8 mouse cellular contexts compared by ENCODE assay signal in the genomic region with DNA sequence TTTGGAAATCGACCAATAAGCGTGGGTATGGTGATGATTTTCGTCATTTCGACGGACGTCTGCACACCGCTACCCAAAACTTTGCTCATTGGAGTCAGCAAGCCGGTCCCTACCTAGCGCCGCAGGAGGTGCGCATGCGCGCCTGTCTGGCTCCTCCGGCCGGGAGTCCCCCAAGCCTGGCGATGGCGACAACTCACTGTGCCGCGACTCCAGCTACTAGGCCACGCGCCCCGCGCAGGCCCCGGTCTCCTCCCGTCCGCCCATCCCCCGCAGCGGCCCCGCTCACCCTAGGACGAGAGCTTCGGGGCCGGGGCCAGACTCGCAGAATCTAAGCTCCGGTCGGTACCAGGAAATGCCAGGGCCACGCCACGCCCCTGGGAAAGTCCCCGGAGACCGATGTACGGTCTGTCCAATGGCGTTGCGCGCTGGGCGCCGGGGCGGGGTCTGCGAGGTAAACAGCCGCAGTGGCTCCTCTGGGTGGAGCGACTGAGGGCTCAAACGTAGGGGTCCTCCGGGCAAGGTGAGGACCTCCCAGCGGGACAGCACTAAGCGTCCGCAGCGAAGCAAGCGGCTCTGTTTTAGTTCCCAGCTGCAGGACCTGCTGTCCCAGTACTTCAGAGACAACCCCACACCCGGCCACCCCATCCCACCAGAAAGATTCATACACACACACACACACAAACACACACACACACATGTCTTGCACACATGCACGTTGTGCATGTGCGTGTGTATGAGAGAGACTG. TPM values are rescaled to one million over a fixed set of nuclear protein-coding genes. Genes with fewer than 3 reads are reported as not detected.
A peak's percentile ranks its signal among the peaks of the same experiment; 100 is the strongest.
DNase-seq lines count a peak whose midpoint lies in the region; ATAC-seq lines count a peak whose summit lies in the region.

No protein-coding gene starts in this region.

- under 1% methylated on average over 59 of the region's 59 CpGs for WGBS in intestine, embryonic 14.5 days

- no peaks in the 10 kb centered on the region for H3K27me3 ChIP-seq in intestine, embryonic 14.5 days (replicated peaks; ENCODE audit: control insufficient read depth, insufficient read depth, low read length)

- H3K9me3 ChIP-seq in intestine, embryonic 14.5 days (ENCODE audit: control insufficient read depth, low read length): no peaks in the 10 kb centered on the region

- H3K27ac ChIP-seq in intestine, embryonic 14.5 days (ENCODE audit: low read depth): peak overlapping the region; percentile 79

- peak overlapping the region; percentile 64 for H3K4me2 ChIP-seq in intestine, embryonic 14.5 days (ENCODE audit: low read length)

- peak overlapping the region; percentile 86 for H3K4me3 ChIP-seq in intestine, embryonic 14.5 days (ENCODE audit: low read depth, low read length)

- peak overlapping the region; percentile 77 for H3K9ac ChIP-seq in intestine, embryonic 14.5 days (ENCODE audit: low read length)

- H3K36me3 ChIP-seq in intestine, embryonic 14.5 days (ENCODE audit: control insufficient read depth, insufficient read depth, low read length): 0 out of 2 replicates have a peak, but pooled peaks cover 2% of the 10 kb centered on the region

- H3K4me1 ChIP-seq in intestine, embryonic 14.5 days (replicated peaks; ENCODE audit: control insufficient read depth, insufficient read depth, low read length): peaks cover 3% of the 10 kb centered on the region; the same call in 1 of the 2 replicates

- peak; percentile 96 for ATAC-seq in intestine, embryonic 14.5 days (replicated peaks; ENCODE audit: low FRiP score, low TSS enrichment, low read depth)

- intact Hi-C loops in left cerebral cortex, postnatal 14 days (cut with DNase I): no loop called here

- peak; percentile 98 to 100 for DNase-seq in adrenal gland, adult (ENCODE audit: inconsistent age in 2 of 2, low spot score in 1 of 2)
- peak; percentile 96 for DNase-seq in embryo, embryonic 10.5 days (ENCODE audit: low spot score)
- peak; percentile 98 for DNase-seq in gastrocnemius, postnatal 25 days
- peak; percentile 99 for DNase-seq in intestine, embryonic 14.5 days (ENCODE audit: low spot score)
- peak; percentile 98 for DNase-seq in left cerebral cortex, postnatal 14 days (ENCODE audit: low spot score in 2 of 2)
- peak; percentile 97 for DNase-seq in mesoderm, embryonic 11.5 days (ENCODE audit: low read depth, low spot score)
- peak; percentile 96 to 98 for DNase-seq in right cerebral cortex, postnatal 36 days (ENCODE audit: low spot score in 2 of 2)
- peak; percentile 98 for DNase-seq in yolk sac, embryonic 10.5 days (ENCODE audit: low spot score)

RNA-seq across cellular contexts. Expression of a gene that starts 6.8 kb away (rescaled TPM):
- 10 to 100 TPM; 27.6 to 31.9 TPM for total RNA-seq in gastrocnemius, postnatal 25 days (2021)
- 20.5 and 20.9 TPM in 2 replicates for polyA plus RNA-seq in intestine, embryonic 14.5 days (2014; fragmentation: Nextera tagmentation; extraction: Ambion mirVana)
- 10 to 100 TPM; 32.4 to 35.0 TPM for total RNA-seq in left cerebral cortex, postnatal 14 days (2021)

RNA-seq across cellular contexts. Expression of a gene that starts 53.7 kb away (rescaled TPM):
- 10 to 100 TPM; 26.5 to 56.8 TPM for total RNA-seq in gastrocnemius, postnatal 25 days (2021)
- polyA plus RNA-seq in intestine, embryonic 14.5 days (2014; fragmentation: Nextera tagmentation; extraction: Ambion mirVana): 263 and 321 TPM in 2 replicates
- 10 to 100 TPM in 1 of 2 experiments, 1 to 10 TPM in 1; 8.3 to 10.7 TPM for total RNA-seq in left cerebral cortex, postnatal 14 days (2021)

Comparison
In these comparisons a context has a peak if more than half of its experiments do, and no peak if none do; other contexts are left out.
1. Peak in every context shown above with its lines: DNase-seq, ATAC-seq, H3K4me3 ChIP-seq and H3K27ac ChIP-seq.